Mouse (Mus musculus) MN1 (cell line): ENCODE data around the gene Slc30a4.
A peak's percentile ranks its signal among the peaks of the same experiment; 100 is the strongest.

Experiments
- DNase-seq: peaks from one replicate; pipeline ENCODE4 v3.0.0-alpha.2; 2016; ENCODE audit warnings: low spot score

Gene Slc30a4

GRCm38 (mm10) chr2:122681379-122682137 lies 20.9 kb downstream of the Slc30a4 start:
- peak; percentile 44 for DNase-seq

- no peak for DNase-seq
Measured at GRCm38 (mm10) chr2:122675126-122675525, 27.3 kb downstream of the Slc30a4 start.

DNA sequence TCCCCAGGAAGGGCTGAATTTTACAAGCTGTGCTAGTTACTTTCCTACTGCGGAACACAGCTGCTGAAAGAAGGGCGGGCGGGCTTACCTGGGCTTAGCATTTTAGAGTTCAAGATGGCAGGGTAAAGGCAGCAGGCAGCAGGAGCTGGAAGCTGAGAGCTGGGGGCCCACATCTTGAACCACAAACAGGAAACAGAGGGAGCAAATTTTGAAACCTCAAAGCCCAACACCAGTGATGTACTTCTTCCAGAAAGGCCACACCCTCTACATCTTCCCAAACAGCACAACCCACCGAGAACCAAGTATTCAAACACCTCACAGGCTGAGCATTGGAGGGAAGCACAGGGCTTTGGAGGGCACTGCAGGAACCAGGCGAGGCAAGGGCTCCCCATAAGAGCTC lies 29.6 kb downstream of the Slc30a4 start:
- no peak for DNase-seq

DNA sequence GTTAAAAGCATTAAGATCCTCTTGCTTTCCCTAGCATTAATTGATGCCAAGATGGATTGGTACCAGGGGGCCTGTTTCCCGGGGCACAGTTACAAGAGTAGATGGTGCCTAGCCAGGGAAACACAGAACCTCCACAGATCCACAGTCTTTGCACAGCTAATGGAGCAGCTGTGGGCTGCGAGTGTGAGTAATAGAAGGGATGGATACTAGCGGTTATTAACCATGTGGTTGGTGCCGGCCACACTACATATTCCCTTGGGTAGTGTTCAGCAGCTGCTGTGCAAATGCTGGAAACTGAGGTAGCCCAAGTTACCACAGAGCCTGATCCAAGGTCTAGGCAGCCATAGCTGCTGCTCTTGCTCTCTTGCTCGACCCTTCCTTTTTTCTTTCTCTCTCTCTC lies 30.7 kb downstream of the Slc30a4 start:
- DNase-seq: no peak

DNA sequence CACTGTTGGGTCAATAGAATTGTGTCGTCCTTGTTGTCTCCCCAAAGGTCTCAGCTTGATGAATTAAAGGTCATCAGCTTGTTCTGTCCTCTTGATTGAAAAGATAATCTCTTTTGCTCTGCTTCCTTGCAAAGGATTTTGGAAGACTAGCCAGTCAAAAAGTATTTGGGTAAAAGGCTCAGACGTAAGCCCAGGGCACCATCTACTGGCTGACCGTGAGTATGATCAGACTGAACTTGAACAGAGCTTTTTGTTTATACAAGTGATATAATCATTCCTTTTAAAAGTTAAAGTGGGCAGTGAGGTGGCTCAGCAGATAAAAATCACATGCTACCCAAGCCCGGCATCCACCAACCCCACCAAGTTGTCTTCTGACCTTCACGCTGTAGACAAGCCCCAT lies 34.6 kb downstream of the Slc30a4 start:
- DNase-seq: peak; percentile 36

DNA sequence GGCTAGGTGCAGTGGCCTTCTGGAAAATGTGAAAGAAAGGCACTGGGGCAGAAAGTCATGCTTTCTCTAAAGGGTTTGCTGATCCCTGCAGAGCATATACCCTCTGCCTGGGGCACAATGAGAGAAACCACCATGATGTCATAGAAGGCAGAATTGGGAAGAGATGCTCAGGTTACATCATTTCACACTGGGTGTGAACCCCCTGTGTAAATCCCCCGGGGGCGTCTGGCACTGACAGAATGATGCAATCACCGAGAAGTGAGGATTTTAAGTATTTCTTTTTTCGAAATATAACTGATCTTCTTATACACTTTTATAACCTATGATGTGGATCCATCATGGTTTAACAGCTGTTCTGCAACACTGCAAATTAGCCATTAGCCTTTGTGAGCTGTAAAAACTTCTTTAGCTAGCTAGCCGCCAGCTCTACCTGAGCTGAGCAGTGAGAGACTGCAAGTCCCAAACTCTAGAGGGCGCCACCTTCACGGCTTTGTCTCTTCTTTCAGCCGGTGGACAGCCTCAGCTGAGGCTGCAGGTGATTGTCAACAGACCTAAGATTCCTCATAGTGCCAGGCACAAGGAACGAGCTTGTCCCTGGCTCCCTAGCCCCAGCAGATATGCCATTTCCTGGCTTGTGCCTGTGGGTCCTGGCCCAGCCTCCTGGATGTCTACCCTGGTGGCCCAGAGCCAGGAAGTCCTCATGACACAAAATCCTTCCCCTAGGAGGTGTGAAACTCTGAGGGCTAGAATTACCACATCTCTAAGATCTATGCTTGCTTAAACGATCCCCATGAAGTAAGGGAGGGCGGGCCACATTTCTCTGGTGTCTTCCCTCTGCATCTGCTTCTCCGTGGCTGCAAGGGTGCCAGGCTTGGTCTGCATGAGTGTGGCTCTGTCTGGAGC lies 36.2 kb downstream of the Slc30a4 start:
- DNase-seq: peak; percentile 64

GRCm38 (mm10) chr2:122665253-122665972 lies 37.0 kb downstream of the Slc30a4 start:
- DNase-seq: peak; percentile 10

DNA sequence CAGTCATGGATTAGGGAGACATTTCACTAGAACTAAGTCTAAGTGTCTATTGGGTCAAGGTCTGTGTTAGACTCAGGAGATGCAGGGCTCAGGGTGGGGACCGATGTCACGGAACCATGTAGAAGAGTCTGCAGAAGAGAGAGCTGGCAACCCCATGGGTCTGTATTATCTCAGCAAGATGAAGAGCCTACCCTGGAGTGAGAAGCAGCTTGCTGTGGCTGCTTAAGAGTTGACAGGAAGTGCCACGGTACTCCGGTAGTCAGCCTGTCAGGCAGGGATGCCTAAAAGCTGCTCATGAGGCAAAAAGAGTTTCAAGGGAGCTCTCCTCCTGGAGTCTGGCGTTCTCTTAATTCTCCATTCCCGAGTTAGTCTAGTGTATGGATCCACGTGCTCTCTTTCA lies 42.6 kb downstream of the Slc30a4 start:
- DNase-seq: no peak

DNA sequence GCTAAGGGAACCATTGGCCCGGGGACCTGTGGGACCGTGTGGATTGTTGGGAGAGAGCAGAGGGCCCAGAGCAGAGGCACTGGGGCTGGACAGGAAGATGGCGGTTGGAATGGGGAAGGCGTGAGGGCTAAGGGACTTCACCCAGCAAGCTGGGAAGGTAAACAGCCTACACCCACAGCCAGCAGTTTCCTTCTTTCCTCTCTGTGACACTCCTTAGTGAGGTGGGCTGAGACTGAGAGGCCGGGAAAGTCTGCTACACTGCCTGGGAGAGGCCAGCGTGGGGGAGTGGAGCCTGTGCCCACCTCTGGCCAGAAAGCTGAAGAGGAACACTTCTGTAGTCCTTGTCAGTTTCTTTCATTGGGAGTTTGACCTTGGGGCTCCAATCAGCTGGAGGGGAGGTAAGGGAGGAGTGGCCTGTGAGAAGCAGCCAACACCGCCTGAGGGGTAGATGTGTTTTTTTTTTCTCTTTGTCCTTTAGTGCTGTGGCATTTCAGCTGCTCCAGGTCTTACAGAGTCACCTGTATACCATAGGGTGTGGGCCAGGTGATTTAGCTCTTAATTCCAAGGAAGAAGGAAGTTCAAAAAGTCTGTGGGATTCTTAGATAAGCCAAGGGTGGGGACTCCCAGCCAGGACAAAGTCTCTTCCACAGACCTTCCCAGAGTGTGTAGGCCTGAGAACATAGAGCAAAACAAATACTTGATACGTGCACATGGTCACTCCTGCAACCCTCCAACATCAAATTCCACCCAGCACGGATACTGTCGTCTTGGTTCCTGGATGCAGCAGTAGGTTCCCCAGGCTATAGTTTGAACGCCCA lies 44.5 kb downstream of the Slc30a4 start:
- no peak for DNase-seq

GRCm38 (mm10) chr2:122656767-122657166 lies 45.7 kb downstream of the Slc30a4 start:
- no peak for DNase-seq

- DNase-seq: no peak
Measured at GRCm38 (mm10) chr2:122656052-122656451, 46.4 kb downstream of the Slc30a4 start.

DNA sequence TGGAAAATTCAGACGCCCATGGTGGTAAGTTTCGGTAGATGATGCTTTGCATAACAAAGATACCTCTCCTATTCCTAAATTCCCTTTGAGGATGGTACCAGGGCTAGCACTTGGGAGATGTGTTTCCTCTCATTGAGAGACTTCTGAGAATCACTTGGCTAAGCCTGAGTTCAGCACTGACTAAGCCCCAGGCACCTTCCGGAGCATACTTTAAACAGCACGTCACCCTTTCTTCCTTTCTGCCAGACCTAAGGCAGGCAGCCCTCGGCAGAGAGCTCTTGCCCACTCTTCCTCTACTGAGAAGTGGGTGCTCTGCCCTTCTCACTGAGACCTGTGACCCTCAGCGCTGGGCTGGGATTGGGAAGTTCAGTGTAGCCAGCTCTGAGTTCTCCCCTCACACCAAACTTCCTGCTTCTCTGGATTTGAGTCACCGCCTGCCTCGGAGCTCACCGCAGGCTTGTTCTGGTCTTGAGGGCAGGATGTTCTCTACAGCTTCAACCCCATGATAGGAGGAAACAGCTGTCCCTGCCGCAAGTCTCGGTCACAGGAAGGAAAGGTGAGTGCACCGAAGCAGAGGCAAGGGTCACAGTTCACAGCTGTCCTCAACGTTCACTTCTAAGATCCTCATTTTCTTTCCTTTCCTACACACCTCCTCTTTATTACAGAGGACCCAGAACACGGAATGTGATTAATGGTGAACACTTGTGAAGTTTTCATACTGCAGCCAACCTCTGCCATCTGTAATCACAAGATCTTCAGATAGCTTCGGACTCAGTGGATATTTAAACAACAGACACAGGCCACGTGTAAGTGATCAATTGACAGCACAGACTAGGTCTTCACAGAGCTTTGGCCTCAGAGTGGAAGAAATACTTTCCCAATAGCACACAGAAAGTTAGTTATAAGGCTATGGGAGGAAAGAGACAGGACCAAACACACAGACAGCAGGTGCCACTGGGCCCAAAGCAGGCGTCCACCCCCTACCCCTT lies 50.1 kb downstream of the Slc30a4 start:
- no peak for DNase-seq

DNA sequence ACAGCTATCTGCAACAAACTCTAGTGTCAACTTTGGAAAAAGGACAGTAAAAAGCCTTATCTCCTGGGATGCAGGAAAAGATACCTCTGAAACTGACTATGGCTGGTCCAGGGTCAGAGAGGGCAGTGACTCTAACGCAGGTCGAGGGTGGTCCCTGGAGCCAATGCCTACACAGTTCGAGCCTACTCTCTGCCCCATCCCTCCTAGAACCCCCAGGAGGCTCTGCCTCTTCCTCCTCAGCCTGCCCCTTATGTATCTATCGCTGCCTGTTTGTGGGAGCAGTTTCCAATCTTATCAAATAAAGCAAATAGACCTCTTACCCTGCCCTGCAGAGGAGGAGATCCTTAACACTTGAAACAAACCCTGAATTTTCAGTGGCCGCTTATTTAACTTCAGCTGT lies 63.8 kb downstream of the Slc30a4 start:
- no peak for DNase-seq

DNA sequence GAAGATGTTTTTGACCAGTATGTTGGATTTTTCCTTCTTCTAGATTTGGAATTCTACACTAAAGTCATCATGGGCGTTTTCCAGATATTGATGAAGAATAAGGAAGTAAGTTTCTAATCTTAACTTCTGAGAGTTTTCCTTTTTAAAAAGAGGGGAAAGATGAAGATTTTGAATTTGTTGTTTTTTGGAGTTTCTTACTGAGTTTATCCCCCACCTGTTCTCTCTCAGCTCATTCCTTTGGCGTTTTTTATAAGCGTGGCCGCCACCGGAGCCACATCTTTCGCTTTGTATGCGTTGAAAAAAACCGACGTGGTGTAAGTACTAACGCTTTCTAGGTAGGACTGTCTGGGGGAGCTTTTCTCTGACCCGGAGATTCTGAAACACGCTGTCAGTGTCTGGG lies 64.4 kb downstream of the Slc30a4 start:
- no peak for DNase-seq

GRCm38 (mm10) chr2:122637526-122637997 lies 64.9 kb downstream of the Slc30a4 start:
- DNase-seq: no peak

- no peak for DNase-seq
Measured at GRCm38 (mm10) chr2:122636686-122637085, 65.8 kb downstream of the Slc30a4 start, which contains the start of gene AA467197. AA467197 (plus strand) TSS chr2:122636986.
